Mouse (Mus musculus) megakaryocyte, adult 5-6 weeks (primary cell): ENCODE data around the gene Sh3gl3. TPM values are rescaled to one million over a fixed set of nuclear protein-coding genes. Genes with fewer than 3 reads are reported as not detected.

Experiments
- total RNA-seq, 2 experiments: library from RNA; stranded (forward) in 1 of 2; stranded (reverse) in 1 of 2; fragments of 153-499, 151-499 nt in 1 of 2; fragments of 221-1000, 200-1000 nt in 1 of 2; gene quantifications; 2 replicates each; pipeline versions ENCODE4 v1.2.3 to v1.2.4; 2015 to 2017

The Sh3gl3 gene
- total RNA-seq, 2 experiments from 2014 or later = 0.49 TPM; not detected in 1

Other genes starting within 250 kb of the Sh3gl3 start
- gene Hdgfl3, start 239.4 kb upstream of the Sh3gl3 start, total RNA-seq (2015) = 0.02 and 0.16 TPM in 2 replicates
- 0.57 and 0.62 TPM in 2 replicates for gene Hdgfl3, start 239.4 kb upstream of the Sh3gl3 start, total RNA-seq (2017)
- not detected in 2 replicates for gene Bnc1, start 181.5 kb upstream of the Sh3gl3 start, total RNA-seq (2015)
- gene Bnc1, start 181.5 kb upstream of the Sh3gl3 start, total RNA-seq (2017) = not detected in 2 replicates
- 0.11 and 0.18 TPM in 2 replicates for gene Adamtsl3, start 161.9 kb downstream of the Sh3gl3 start, total RNA-seq (2015)
- gene Adamtsl3, start 161.9 kb downstream of the Sh3gl3 start, total RNA-seq (2017) = 0.15 and 0.16 TPM in 2 replicates